Mouse (Mus musculus) retina, postnatal 7 days (tissue): ENCODE data around the gene Cd22.
A peak's percentile ranks its signal among the peaks of the same experiment; 100 is the strongest.
"Not testable (repeated sequence)": the region's sequence is repeated elsewhere in the genome, so short reads cannot be mapped to it uniquely, and the experiment has no call there.

ENCODE experiments used
- DNase-seq: peaks from one replicate; pipeline ENCODE4 v3.0.0-alpha.2; 2012; ENCODE audit warnings: low read depth, low spot score

Cd22 gene

DNA sequence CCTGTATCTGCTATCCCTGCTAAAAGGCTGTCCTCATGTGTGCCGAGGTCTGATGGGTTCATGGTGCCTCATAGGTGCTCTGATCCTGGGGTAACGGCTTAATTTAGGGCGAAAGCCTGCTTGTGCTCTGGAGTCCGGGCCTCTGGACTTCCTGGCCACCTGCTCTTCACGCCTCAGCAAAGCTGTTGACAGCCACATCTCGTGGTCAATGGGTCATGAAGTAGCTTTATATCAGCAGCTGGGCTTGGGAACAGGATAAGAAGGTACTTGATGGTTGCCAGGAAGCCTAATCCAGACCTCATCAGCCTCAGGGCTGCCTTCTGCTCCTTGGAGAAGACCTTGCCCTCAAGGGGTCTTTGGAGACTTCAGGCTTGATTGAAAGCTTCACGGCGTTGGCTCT lies 16.8 kb downstream of the Cd22 start:
- DNase-seq, result no peak

DNA sequence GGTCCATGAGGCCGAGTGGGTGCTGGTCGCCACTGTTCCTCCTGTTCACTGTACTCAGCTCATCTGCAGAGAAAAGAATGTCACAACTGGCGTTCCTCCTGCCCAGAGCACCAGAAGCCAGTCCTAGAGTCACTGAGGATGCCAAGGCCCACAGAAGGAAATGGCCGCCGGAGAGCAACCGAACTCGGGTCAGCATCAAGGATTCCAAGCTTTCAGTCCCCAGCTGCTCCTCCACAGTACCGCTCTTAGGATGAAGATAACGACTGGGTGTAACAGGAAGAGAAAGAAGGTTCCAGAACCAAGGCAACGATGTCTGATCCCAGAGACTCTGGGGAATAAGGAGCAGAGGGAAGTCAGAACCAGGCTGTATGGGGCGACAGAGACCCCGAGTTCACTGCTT lies 18.7 kb downstream of the Cd22 start, which contains the start of gene Ffar1:
Gene Ffar1, minus strand, starts transcription at position 101 of the 400 bp plus-strand sequence.
- DNase-seq, result no peak

DNA sequence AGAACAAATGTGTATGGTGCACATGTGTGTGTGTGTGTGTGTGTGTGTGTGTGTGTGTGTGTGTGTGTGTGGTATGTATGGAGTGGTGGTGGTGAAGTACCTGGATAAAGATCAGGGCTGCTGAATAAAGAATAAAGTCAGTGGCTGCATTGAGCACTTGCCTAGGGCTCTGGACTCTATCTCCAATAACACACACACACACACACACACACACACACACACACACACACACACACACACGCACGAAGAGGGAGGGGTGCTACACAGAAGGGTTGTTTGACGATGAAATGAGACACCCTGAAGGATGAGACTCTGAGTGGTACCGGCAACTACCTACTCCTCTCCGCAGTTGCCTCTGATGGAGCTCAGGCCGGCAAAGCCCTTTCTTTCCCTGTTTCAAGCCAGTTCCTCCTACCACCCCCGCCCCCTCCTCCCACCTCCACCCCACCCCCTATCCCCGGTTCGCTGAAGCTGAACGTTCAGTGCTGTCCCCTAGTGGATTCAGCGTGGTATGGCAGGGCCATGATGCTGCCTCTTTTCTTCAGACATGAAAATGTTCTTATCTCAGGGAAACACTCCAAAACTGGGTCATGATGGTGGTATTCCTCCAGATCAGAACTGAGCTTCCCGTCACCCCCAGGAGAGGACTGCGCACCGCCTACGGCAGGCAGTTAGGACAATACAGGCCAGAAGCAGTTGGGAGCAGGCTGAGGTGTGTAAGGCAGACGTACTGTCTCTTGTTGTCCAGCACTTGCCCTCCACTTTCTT lies 20.3 kb downstream of the Cd22 start:
- DNase-seq, result peak; percentile 67

DNA sequence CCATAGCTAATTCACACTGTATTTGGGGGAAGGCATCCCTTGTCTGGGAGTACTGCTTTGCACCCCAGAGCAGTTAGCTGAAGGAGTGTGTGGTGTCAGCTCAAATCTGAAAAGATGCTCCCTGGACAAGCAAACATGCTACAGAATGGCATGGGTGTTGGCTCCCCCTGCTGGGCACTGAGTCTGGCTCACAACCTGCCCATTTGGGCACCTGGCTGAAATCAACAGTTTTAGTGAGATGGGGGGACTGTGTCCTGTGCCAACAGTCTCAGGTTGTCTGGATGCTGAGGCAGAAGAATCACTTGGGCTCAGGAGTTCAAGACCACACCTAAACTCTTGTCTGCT lies 20.9 kb downstream of the Cd22 start:
- DNase-seq, result peak; percentile 46

DNA sequence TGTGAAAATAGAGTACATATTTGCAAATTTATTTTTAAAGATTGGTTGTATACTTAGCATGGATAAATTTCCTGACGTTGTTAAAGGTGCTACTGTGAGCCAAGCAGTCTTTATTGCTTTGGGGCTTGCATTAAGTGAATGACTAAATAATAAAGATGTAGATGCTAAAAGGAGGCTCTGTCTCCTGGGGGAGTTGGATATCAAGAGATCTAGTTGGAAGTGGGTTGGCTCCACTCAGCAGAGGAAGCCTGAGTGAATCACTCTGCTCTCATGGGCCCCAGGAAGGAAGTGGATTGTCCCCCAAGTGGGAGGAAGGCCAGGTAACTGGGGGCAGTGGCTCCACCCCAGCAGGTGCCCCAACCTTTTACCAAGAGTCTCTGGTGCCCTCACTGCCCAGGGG lies 22.4 kb downstream of the Cd22 start:
- no peak for DNase-seq

DNA sequence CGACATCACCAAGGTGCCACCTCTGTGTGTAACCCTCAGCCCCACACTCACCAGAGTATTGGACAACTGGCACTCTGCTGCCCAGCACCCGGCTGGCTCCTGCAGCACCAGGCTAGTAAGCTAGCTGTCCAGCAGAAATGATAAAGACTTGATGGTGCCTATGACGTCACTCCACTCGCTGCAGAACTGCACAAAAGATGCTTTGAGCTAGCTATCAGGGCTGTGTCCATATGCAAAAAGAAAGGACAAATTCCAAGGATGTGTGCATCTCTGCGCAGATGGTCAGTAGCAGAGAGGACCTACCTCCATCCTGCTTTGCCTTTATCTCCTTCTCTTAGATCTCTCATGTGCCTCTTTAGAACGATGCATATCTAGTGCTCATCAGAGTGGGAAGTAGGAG lies 24.1 kb downstream of the Cd22 start, which contains the start of gene Ffar3:
Gene Ffar3, minus strand, starts transcription at position 101 of the 400 bp plus-strand sequence.
- no peak for DNase-seq

DNA sequence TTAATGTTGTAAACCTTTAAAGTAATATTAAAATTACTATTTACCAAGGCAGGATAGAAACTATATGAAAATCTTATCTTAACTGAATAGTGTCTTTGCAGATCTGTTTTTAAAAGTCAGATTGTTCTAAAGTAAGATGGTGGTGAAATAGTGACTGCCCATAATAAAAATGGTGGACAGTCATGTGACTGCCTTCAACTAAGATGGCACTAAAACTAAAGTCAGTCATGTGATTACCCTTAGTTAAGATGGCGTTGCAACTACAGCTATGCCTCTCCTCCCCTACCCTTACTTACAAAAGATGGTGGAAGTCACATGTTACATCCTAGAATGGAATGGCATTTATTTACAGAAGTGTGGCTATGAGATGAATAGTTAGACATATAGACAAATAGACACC lies 28.7 kb downstream of the Cd22 start:
- no peak for DNase-seq

DNA sequence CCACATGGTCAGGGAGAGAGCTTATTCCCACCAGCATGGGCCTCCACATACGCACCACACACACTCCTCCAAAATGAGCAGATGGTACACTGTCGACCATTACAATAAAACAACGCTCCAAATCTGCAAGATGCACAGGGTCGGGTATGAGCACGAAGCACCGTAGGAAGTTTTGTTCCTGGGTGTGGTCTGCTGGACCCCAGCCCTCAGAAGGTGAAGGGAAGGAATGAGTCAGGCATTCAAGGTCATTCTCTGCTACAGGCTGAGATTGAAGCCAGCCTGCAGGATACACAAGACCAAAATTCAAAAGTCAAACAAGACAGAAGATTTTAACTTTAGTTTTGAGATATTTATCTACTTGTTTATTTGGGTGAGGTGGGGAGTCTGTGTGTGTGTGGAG lies 32.2 kb downstream of the Cd22 start:
- no peak for DNase-seq

DNA sequence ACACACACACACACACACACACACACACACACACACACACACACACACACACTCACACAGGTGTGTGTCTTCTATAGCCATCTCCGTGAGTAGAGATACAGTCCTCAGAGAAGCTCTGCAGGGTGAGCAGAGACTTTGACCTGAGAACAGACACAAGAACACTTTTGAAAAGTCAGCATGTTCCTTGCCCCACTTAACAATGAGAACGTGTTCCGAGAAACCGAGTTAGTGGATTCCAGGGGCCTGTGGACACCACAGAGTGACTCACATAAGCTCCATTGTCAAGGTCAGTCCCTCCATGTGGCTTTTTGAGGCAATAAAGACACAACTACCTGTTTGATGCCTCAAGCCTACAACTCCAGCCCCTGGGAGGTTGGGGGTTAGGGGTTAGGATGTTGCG lies 32.8 kb downstream of the Cd22 start:
- no peak for DNase-seq

DNA sequence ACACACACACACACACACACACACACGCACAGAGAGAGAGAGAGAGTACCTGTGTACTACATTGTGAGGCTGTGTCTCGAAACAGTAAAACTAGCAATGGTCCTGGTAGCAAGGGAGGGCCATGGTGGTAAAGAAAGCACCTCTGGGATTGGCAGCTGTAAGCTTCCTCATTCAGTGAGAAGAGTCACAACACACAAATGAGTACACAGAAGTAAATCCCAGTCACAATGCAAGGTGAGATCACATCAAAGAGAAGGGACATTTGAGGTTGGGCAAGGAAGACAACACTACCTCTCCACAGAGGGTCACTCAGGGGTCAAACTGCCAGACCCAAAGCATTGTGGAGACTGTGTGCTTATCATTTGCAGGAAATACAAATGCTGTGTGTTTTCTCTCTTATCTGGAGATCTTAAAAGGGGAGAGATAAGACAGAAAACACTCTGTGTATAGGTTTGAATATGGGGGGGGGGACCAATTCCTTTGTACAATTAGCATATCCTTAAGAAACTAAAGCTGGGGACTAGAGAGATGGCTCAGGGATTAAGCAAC lies 33.6 kb downstream of the Cd22 start:
- DNase-seq, result no peak

DNA sequence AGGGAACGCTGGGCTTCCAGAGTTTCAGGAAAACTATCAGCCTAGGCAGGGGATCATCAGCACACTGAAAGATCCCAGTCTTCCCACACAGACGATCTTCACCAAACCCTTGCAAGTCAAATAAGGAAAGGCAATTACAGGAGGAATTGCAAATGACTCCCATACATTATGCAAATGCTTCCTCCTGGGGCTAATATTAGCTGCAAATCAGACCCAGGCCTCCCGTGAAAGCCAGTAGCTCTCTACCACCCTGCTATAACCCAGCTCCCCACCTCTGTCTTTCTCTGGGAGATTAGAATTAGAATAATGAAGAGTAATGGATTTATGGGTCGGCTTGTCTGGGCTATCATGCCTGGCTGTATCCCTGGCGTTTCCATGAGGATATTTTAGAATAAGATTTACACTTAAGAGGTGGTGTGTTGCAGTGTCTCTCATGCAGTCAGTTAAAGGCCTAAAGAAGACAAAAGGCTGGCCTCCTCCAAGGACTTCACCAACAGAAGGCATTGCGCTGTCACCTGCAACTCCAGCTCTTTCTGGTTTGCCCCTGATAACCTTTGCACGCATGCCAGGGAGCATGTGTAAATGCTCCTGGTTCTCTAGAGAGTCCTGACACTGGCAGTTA lies 35.4 kb downstream of the Cd22 start:
- DNase-seq, result no peak

DNA sequence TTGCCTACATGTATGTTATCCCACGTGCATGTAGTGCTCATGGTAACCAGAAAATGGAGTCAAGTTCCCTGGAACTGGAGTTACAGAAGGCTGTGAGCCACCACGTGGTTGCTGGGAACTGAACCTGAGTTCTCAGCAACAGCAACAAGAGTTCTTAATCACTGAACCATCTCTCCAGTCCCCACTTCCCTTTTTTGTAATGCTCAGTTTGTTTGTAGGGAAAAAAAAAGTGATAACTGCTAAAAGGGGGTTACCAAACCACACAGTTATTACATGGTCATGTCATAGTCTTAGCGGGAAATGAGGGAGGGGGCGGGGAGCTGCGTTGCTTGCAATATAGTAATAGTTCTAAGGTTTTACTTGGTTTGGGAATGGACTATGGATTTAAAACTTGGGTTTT lies 38.0 kb downstream of the Cd22 start:
- no peak for DNase-seq

DNA sequence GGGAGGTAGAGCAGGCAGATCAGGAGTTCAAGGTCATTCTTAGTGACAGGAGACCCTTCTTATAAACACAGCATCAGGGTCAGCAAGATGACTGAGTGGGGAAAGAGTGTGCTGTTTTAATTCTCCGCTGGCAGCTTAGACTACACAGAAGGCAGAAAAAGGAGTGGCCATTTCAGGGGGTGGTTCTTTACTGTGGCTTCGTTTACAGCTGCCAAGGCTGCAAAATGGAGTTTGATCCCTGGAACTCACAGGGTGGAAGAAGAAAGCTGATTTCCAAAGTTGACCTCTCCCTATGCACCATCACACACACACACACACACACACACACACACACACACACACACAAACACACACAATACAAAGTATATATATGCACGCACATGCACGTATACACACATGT lies 38.8 kb downstream of the Cd22 start:
- no peak for DNase-seq

DNA sequence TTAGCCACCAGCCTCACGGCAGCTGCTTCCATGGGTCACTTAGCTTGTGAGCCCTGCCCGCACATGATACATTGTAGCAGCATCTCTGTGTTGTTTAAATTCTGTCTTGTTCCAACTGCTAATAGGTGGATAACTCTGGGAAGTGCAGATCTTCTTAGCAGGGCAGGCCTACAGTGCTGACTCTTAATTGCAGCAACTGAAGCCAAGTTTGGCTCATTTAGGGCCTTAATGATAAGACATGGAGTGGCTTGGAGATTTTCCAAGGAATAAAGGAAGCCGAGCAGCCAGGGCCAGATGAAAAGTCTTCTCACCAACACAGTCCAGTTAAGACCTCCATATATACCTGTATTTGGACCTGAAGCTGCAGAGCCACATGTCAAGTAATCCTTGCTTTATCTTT lies 39.8 kb downstream of the Cd22 start:
- DNase-seq, result no peak

DNA sequence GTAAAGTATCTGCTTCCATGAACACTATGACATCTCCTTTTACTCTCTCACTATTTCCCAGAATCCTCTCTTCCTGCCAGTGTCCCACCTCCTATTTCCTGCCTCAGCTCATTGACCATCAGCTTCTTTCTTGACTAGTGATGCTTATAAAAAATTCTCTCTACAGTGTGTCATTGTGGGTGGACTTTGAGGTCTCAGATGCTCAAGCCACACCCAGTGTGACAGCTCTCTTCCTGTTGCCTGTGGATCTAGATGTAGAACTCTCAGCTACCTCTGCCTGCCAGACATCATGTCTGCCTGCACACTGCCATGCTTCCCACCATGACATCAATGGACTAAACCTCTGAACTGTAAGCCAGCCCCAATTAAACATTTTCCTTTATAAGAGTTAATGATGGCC lies 42.9 kb downstream of the Cd22 start:
- no peak for DNase-seq

DNA sequence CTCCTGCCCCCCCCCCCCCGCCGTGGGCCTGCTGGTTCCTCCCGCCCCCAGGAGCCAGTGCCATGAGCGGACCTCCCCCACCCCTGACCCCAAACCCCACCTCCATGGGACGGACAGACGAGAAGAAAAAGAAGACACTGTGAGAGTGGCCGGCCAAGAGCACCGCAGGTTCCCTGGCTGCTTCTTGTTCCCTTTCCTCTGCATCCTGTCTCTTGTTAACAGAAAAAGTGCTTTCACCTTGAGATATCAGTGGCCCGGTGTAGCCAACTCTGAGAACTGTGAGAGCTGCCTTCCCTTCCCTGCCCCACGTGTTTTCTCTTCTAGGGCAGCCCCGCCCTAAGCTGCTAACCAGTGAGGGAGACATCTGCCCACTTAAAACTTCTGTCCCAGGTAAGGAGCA lies 47.5 kb downstream of the Cd22 start:
- not testable (repeated sequence) for DNase-seq

DNA sequence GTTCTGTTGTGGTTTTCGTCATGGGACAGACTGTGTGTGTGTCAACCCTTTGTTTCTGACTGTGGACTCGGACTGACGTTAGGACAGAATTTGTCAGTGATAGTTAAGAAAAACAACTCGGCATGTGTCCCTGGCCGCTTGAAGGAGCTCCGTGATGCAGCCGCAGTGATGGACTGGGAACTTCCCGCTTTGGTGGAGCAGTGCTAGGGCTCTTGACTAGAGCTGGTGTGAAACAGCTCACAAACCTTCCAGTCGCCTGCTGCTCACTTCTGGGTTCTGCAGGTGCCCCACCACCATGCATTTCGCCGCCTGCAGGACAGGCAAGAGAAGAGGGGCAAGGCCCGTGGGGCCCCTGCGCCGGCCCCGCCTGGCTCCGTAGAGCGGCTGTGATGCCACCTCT lies 47.9 kb downstream of the Cd22 start:
- DNase-seq, result no peak

DNA sequence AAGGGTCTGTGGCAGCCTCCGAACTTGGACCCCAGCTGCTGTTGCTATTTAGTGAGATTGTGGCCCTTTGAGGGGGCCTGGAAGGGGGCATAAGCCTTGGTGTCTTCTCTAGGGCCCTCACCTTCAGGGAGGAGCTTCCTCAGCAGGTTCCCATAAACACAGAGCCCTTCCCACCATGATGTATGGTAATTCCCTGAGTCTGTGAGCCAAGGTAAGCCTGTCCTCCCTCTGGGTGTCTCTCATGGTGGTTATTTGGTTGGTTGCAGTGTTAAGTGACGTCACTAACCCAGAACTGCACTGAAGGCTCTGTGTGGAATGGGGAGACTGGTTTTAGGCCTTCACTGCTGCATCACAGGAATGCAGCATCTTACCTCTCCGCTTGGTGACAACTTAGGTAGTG lies 50.7 kb downstream of the Cd22 start:
- DNase-seq, result no peak

DNA sequence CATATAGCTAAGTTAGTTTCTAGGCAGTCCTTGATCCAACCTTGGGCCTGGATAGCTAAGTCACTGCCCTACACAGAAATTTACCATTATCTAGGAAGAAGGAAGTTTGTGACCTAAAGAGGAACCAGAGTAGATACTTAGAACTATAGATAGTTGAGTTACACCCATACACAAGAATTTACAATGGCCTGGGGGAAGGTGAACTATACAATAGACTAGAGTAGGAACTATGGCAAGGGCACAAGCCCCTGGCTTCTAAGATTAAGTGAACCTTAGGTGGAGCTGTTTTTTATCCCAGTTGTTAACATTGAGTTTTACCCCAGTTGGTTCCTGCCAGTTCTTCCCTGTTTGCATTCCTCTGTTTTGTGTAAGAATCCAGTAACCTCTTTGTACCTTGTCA lies 51.3 kb downstream of the Cd22 start:
- not testable (repeated sequence) for DNase-seq

DNA sequence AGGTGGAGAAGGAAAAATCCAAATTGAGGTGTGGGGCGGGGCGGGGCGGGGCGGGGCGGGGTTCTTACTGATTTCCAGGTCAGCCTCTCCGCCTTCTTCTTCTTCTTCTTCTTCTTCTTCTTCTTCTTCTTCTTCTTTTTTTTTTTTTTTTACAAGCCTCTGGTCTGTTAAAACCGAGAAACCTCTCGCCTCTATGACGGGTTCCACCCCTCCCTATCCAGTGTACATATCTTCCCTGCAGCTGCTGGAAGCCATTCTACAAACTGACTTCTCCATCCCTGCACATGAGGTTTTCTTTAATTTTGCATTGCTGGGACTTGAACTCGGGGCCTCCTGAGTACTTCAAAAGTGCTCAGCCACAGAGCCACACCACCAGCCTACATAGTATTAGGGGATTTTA lies 53.5 kb downstream of the Cd22 start:
- DNase-seq, result no peak

DNA sequence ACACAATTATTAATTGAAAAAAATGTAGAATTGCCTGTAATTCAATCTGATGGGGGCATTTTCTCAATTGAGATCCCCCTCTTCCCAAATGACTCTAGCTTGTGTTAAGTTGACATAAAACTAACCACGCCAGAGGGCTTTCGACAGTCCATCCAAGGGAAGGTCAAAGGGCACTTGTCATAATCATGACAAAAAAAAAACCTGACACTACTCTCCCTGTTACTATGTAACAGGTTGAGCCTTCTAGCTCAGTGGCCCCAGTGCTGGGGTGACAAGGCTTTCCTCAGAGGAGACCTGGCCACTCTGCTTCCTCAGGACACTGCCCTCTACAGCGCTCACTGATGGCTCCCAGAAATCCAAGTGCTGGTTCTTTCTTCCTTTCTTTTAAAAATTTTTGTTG lies 55.8 kb downstream of the Cd22 start:
- no peak for DNase-seq

DNA sequence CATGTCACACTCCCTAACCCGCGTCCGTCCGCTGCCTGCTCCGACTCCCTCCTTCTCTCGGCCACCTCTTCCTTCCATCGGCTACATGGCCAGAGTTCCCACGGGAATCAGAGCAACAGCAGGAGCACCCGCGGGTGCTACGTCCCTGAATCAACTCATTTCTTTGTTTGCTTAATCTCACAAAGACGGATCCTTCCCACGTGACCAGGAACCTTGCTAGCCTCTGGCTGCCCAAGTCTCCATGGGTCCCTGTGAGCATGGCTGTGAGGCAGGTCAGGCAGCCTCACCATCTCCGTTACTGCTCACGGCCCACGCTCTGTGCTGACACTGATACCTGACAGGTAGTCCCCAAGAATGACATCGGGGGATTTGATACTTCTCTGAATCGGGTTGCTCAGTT lies 56.5 kb downstream of the Cd22 start, which contains the start of gene Ffar2:
Gene Ffar2, minus strand, starts transcription at position 101 of the 400 bp plus-strand sequence.
- no peak for DNase-seq

DNA sequence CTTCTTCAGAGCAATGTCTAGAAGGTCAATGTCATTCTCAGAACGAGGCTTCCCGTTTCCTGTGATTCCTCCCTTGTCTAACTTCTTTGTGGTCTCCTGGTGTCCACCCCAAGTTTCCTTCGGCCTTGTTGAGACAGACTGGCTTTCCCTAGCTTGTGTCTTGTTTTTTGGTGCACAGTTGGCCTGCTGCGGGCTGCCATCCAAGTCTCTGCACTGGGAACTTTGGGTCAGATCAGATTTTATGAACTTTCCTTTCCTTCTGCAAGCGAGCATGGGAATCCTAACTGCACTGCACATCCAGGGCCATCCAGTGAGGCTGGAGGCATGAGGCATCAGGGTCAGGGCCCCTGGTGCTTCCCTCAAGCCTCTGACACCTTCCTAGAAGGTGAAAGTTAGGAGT lies 58.6 kb downstream of the Cd22 start:
- DNase-seq, result no peak
